Mouse (Mus musculus) lung, adult 2 months (tissue): ENCODE measurements around the gene Tbc1d2.

Experiments used
- CTCF ChIP-seq: fragments of 200-500 bp; IDR thresholded peaks from 2 replicates; pipeline ENCODE4 v1.5.1; 2011; ENCODE audit warnings: mild to moderate bottlenecking, low read length, control low read depth; ENCODE audit not compliant: insufficient read depth
- POLR2A ChIP-seq: fragments of 200-500 bp; IDR thresholded peaks from 2 replicates; pipeline ENCODE4 v1.6.1; 2011; ENCODE audit warnings: low read depth, mild to moderate bottlenecking, control low read depth, low read length, borderline replicate concordance; ENCODE audit errors: extremely low read depth

- no peak for TF ChIP-seq POLR2A
- no peak for TF ChIP-seq CTCF
These were observed 89.8 kb downstream of the Tbc1d2 start for GRCm38 (mm10) chr4:46560069-46560705.
